Mouse (Mus musculus): ENCODE measurements around the gene Crlf1.

GRCm38 (mm10) chr8:70443326-70443725 is 49.6 kb upstream of the Crlf1 start:
- no peak for TF ChIP-seq BHLHE40 (IDR thresholded peaks at IDR 0.05; ENCODE audit: borderline replicate concordance, low read depth, low read length)
- no peak for TF ChIP-seq CTCF (IDR thresholded peaks at IDR 0.05 in 2 of 3, conservative IDR thresholded peaks at IDR 0.05 in 1 of 3; ENCODE audit: control insufficient read depth in 1 of 3, insufficient read depth in 1 of 3, low read depth in 2 of 3, low read length in 3 of 3, poor library complexity in 1 of 3, severe bottlenecking in 1 of 3)
- TF ChIP-seq POLR2A (IDR thresholded peaks at IDR 0.05; ENCODE audit: control insufficient read depth in 1 of 2, insufficient read depth in 1 of 2, low read depth in 1 of 2, low read length in 2 of 2, poor library complexity in 1 of 2): no peak
- no peak for TF ChIP-seq RCOR1 (IDR thresholded peaks at IDR 0.05; ENCODE audit: low read depth, low read length)
- no peak for TF ChIP-seq CHD1 (IDR thresholded peaks at IDR 0.05; ENCODE audit: low read depth, low read length)
- no peak for TF ChIP-seq E2F4 (IDR thresholded peaks at IDR 0.05; ENCODE audit: borderline replicate concordance, low read depth, low read length)
- no peak for TF ChIP-seq USF2 (IDR thresholded peaks at IDR 0.05; ENCODE audit: borderline replicate concordance in 1 of 2, insufficient read depth in 1 of 2, low read depth in 1 of 2, low read length in 2 of 2)
- TF ChIP-seq MAZ (IDR thresholded peaks at IDR 0.05; ENCODE audit: low read depth, low read length): no peak
- no peak for TF ChIP-seq NRF1 (IDR thresholded peaks at IDR 0.05; ENCODE audit: insufficient read depth, low read depth, low read length, poor library complexity, severe bottlenecking)
- peak; percentile 60 for TF ChIP-seq ETS1 (IDR thresholded peaks at IDR 0.05; ENCODE audit: low read depth, low read length)
- 0 out of 2 replicates have a peak, but pooled peaks have one; percentile 14 for TF ChIP-seq MAFK (IDR thresholded peaks at IDR 0.05; ENCODE audit: borderline replicate concordance, low read depth, low read length)
- no peak for TF ChIP-seq GATA1 (IDR thresholded peaks at IDR 0.05; ENCODE audit: low read depth, low read length)

Measured in MEL (cell line).